Mouse (Mus musculus) macrophage (primary cell): ENCODE measurements around the gene Dmbx1. TPM values are rescaled to one million over a fixed set of nuclear protein-coding genes. Genes with fewer than 3 reads are reported as not detected.

Experiments
- H3K27ac ChIP-seq: fragments of 350-480 bp; formaldehyde crosslinking; 2 replicates; pipeline ENCODE4 v1.9.0; 2021
- H3K36me3 ChIP-seq: fragments of 350-480 bp; formaldehyde crosslinking; 2 replicates; pipeline ENCODE4 v1.9.0; 2021; ENCODE audit errors: inconsistent target
- H3K4me3 ChIP-seq: fragments of 350-480 bp; formaldehyde crosslinking; 2 replicates; pipeline ENCODE4 v1.9.0; 2021; ENCODE audit errors: inconsistent target
- H3K79me2 ChIP-seq: fragments of 350-480 bp; formaldehyde crosslinking; 2 replicates; pipeline ENCODE4 v1.9.0; 2021; ENCODE audit errors: inconsistent target
- WGBS: methylation state at CpG from one replicate; pipeline ENCODE4 v1.1.7; 2026; ENCODE audit warnings: inconsistent platforms; ENCODE audit not compliant: missing documents; 5-methylcytosine and 5-hydroxymethylcytosine counted together
- polyA plus RNA-seq: library from polyadenylated mRNA; stranded (reverse); fragments of 250-400 nt; gene quantifications from 3 replicates; pipeline ENCODE4 v1.2.4, GENCODE M21; 2018; ENCODE audit warnings: inconsistent platforms

Dmbx1 gene
- polyA plus RNA-seq, 1 experiment from 2014 or later = not detected

DNA sequence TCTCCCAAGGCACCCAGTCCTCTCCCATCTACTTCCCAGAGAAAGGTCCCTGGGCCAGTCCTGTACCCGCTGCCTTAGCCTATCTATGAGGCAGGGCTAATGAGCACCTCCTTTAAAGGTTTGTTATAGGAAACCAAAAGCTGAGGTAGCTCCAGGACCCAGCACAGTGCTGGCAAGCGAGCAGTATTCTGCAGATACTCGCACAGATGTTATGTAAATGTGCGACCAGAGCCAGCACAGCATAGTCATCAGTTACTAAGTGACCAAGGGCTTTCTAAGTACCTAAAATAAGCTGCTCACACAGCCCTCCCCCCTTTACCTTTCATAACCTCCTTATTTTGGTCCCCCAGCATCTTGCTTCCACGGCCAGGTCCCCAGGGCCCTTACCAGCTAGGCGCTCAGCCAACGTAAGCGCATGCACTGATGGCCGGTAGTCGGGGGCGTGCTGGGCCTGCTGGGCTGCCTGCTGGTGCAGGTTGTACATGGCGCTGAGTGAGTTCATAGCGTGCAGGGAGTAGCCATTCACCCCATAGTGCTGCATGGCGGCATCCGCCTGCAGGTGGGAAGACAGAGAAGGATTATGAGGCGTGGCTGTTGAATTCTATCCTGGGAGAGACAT, 16.4 kb downstream of the Dmbx1 start:
- WGBS = 87% methylated on average over 16 of the region's 16 CpGs
- no peak overlapping the region for H3K4me3 ChIP-seq
- no peaks in the 10 kb centered on the region for H3K36me3 ChIP-seq
- no peak overlapping the region for H3K27ac ChIP-seq
- no peaks in the 10 kb centered on the region for H3K79me2 ChIP-seq

DNA sequence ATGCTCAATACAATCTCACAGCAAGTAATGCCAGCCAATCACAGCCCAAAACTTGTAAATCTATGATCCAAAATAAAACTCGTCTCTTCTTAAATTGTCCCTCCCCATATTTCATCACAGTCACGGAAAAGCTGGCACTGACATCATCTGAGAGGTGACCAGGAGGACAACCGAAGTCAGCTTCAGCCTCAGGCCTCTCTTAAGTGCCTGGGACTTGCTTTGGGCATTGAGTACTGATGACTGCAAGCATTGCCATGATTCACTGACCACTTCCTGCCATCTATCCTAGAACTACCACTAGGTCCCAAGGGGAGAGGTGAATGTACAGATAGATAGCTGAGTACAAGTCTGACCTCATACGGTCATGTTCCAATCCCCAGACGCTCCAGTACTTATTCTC, 17.0 kb downstream of the Dmbx1 start:
- no peak overlapping the region for H3K4me3 ChIP-seq
- H3K27ac ChIP-seq = no peak overlapping the region
- 85% methylated on average over 5 of the region's 5 CpGs for WGBS
- H3K79me2 ChIP-seq = no peaks in the 10 kb centered on the region
- no peaks in the 10 kb centered on the region for H3K36me3 ChIP-seq

DNA sequence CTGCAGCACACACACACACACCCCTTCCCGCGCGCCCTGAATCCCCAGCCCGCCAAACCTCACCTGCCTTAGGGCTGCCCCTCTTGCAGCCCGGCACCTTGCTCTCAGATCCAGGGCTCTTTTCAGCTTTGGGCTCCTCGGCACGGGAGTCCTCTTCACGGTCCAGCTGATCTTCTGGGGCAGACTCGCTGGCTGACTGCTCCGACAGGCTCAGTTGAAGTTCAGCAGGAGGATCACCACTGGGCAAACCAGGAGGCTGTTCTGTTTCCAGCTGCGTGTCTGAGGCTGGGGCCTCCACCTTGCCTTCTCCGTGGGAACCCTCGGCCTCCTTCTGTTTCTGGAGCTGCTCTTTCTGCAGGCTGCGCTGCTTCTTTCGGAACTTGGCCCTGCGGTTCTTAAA, 19.8 kb downstream of the Dmbx1 start:
- Histone ChIP-seq H3K27ac (no peak overlapping the region), H3K36me3 (no peaks in the 10 kb centered on the region), H3K79me2 (no peaks in the 10 kb centered on the region), H3K4me3 (no peak overlapping the region)
- 90% methylated on average over 16 of the region's 16 CpGs for WGBS

- Histone ChIP-seq H3K4me3 (no peak overlapping the region), H3K27ac (no peak overlapping the region), H3K79me2 (no peaks in the 10 kb centered on the region), H3K36me3 (no peaks in the 10 kb centered on the region)
- 73% methylated on average over 4 of the region's 4 CpGs for WGBS
Observed at GRCm38 (mm10) chr4:115911586-115911985, 28.1 kb downstream of the Dmbx1 start.

DNA sequence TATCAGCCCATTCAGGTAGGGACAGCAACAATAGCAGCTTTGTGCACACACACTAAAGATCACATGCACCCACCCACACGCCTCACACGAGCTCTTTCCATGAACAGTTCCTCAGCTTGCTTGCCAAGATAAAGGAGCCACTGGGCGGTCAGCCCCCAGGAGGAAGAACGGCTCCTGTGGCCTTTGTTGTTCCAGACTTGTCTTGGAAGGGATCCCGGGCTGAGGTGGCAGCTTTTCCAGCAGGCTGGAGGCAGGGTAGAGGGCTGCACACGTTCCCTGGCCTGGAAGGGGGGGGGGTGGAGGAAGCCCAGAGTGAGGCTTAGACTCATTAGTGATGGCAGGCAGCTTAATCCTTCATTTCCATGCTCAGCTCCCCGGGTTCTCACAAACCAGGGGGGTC, 31.1 kb downstream of the Dmbx1 start:
- 51% methylated on average over 7 of the region's 7 CpGs for WGBS
- Histone ChIP-seq H3K79me2 (no peaks in the 10 kb centered on the region), H3K36me3 (no peaks in the 10 kb centered on the region), H3K4me3 (no peak overlapping the region), H3K27ac (no peak overlapping the region)

DNA sequence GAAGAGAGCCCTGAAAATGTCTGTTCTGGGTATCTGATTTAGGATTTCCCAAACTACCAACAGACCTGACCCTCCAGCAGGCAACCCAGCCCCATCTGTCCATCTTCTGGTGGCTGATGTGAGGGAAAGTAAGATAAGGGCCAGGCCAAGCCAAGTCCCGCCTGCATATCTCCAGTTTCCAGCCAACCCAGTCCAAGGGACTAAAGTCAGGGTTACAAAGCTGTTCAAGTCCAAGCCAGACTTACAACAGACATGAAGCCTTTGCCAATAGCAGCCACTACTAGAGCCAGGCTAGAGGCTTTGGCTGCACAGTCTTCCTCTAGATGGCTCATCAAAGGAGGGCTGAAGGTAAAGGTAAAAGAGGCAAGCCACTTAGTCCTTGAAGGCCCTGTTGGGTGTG, 31.7 kb downstream of the Dmbx1 start:
- WGBS = 75% methylated on average over 1 of the region's 1 CpGs

GRCm38 (mm10) chr4:115906791-115907190, 32.9 kb downstream of the Dmbx1 start:
- Histone ChIP-seq H3K27ac (no peak overlapping the region), H3K36me3 (no peaks in the 10 kb centered on the region), H3K4me3 (no peak overlapping the region), H3K79me2 (no peaks in the 10 kb centered on the region)
- 78% methylated on average over 3 of the region's 3 CpGs for WGBS

More for the DNA sequence above, 31.7 kb downstream of the Dmbx1 start:
- H3K36me3 ChIP-seq = no peaks in the 10 kb centered on the region
- no peaks in the 10 kb centered on the region for H3K79me2 ChIP-seq
- H3K27ac ChIP-seq = no peak overlapping the region
- no peak overlapping the region for H3K4me3 ChIP-seq

GRCm38 (mm10) chr4:115905701-115906100, 34.0 kb downstream of the Dmbx1 start:
- Histone ChIP-seq H3K27ac (no peak overlapping the region), H3K4me3 (no peak overlapping the region), H3K79me2 (no peaks in the 10 kb centered on the region), H3K36me3 (no peaks in the 10 kb centered on the region)
- WGBS = 48% methylated on average over 7 of the region's 7 CpGs

- Histone ChIP-seq H3K36me3 (no peaks in the 10 kb centered on the region), H3K27ac (no peak overlapping the region), H3K4me3 (no peak overlapping the region), H3K79me2 (no peaks in the 10 kb centered on the region)
- WGBS = 52% methylated on average over 12 of the region's 12 CpGs
Observed at GRCm38 (mm10) chr4:115904375-115904774, 35.4 kb downstream of the Dmbx1 start.

DNA sequence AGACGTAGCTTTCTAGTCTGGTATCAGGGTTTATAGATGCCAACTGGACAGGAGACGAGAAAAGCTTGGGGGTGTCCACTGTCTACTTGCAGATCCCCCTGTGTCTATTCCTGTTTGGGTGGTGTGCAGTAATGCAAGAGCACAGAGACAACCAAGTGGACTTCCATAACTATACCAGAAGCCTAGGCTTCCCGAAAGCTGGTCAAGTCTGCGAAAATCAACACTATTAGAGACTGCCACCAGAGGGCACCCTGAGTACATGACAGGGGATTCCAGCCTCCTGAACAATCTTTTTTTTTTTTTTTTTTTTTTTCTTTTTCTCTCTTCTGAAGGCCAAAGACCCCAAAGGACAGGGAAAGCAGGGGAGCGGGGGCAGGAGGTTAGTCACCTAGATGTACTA, 36.9 kb downstream of the Dmbx1 start:
- Histone ChIP-seq H3K36me3 (no peaks in the 10 kb centered on the region), H3K79me2 (no peaks in the 10 kb centered on the region), H3K27ac (no peak overlapping the region), H3K4me3 (no peak overlapping the region)
- 26% methylated on average over 5 of the region's 5 CpGs for WGBS

- no peak overlapping the region for H3K4me3 ChIP-seq
- H3K36me3 ChIP-seq = no peaks in the 10 kb centered on the region
- H3K79me2 ChIP-seq = no peaks in the 10 kb centered on the region
- H3K27ac ChIP-seq = no peak overlapping the region
- 4% methylated on average over 56 of the region's 56 CpGs for WGBS
Observed at GRCm38 (mm10) chr4:115897901-115898631, 41.7 kb downstream of the Dmbx1 start.

DNA sequence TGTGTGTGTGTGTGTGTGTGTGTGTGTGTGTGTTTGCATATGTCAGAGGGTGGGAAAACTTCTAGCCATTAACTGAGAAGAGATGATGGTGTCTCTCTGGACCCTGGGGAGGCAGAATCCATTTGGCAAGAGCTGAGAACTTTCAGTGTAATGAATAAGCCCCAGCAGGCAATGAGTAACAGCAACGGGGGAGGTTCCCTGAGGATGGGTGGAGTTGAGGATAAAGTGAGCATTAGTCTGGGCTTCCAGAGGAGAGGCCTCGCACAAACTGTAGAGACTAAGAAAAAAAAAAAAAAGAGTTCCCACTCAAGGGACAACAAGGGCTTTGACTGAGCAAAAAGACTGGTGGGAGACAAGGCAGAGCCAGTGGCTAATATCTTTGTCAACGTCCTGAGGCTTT, 45.4 kb downstream of the Dmbx1 start:
- Histone ChIP-seq H3K79me2 (no peaks in the 10 kb centered on the region), H3K36me3 (no peaks in the 10 kb centered on the region), H3K4me3 (no peak overlapping the region), H3K27ac (no peak overlapping the region)
- 70% methylated on average over 3 of the region's 3 CpGs for WGBS

DNA sequence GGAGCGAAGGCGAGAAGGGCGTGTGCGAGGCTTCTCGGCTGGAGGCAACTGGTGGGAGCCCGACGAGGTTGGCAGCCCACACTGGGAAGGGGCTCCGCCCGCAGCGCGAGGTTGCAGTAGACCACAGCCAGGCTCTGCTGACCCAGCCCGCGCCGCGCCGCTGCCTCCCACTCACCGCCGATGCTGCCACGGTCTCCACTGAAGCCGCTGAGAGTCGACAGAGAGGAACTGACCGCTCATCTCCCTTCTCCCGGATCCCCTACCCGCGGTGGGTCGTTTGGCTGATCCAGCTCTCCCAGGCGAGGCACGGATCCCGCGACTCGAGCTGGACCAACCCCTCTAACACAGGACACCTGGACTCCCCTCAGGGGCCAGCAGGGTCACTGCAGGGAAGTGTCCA, 49.2 kb downstream of the Dmbx1 start, which contains the start of gene 6430628N08Rik:
6430628N08Rik (plus strand) TSS at position 113 of the 400 bp plus-strand sequence.
- 6% methylated on average over 28 of the region's 31 CpGs for WGBS
- no peak within 1 kb of the TSS for H3K4me3 ChIP-seq

GRCm38 (mm10) chr4:115890066-115890465, 49.7 kb downstream of the Dmbx1 start:
- WGBS = 22% methylated on average over 6 of the region's 6 CpGs
- Histone ChIP-seq H3K27ac (no peak overlapping the region), H3K4me3 (no peak overlapping the region)

More for the DNA sequence above, 49.2 kb downstream of the Dmbx1 start, which contains the start of gene 6430628N08Rik:
- Histone ChIP-seq H3K36me3 (no peaks in the 10 kb centered on the region), H3K27ac (no peak within 1 kb of the TSS), H3K79me2 (no peaks in the 10 kb centered on the region)

DNA sequence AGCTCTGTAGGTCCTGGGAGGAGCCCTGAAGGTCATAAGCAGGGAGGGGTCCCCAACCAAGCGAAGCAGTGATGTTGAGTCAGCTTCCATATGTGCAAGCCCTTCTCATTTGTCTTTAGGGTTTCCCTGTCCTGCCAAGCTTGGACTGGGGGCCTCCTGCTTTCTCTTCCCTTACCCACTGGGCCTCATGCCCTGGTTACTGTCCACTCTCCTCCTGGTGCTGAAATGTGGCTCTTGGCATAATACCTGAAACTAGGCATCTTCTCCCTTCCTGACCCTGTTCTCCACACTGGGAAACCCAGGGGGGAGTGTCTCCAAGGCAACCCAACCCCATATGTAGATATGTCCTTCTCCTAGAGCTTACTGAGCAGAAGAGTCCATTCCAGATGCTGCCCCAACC, 52.9 kb downstream of the Dmbx1 start:
- Histone ChIP-seq H3K27ac (no peak overlapping the region), H3K4me3 (no peak overlapping the region), H3K36me3 (no peaks in the 10 kb centered on the region), H3K79me2 (no peaks in the 10 kb centered on the region)
- WGBS = 59% methylated on average over 1 of the region's 1 CpGs

More at GRCm38 (mm10) chr4:115890066-115890465, 49.7 kb downstream of the Dmbx1 start:
- no peaks in the 10 kb centered on the region for H3K79me2 ChIP-seq
- no peaks in the 10 kb centered on the region for H3K36me3 ChIP-seq
